Mouse (Mus musculus): ENCODE measurements at regions not wholly inside any gene's neighbourhood (a gene's known extent, or its start where the extent isn't known, plus 50 kb on each side); places are given as distances from the start of the nearest gene placed in this dataset.

DNA sequence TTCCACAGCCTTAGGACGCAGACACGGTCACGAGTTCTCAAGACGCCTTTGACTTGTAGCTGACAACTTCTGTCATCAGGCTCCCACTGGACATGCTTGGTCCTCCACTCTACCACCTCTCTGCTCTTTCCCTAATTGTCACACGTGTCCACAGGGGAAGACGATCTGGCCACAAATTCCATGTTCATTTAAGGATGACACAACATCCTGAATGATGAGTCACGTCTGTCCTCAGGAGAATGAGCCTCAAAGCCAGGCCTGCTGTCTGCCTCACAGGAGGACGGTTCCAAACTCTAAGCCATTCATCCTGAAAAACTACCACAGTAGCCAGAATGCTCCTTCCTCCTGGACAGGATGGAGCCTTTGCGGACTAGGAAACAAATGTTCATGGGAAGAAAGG lies 517.3 kb upstream of the Tmem132c start:
- Histone ChIP-seq H3K9me3 (ENCODE audit: control insufficient read depth, low read length) (no peaks in the 10 kb centered on the region; the same call in 1 of the 2 replicates), H3K27me3 (replicated peaks; ENCODE audit: control insufficient read depth, insufficient read depth, low read length) (no peaks in the 10 kb centered on the region), H3K9ac (ENCODE audit: low read depth, low read length) (no peak overlapping the region), H3K4me3 (ENCODE audit: low read depth, low read length) (no peak overlapping the region), H3K4me1 (replicated peaks; ENCODE audit: control insufficient read depth, insufficient read depth, low read length) (no peaks in the 10 kb centered on the region), H3K36me3 (ENCODE audit: control insufficient read depth, insufficient read depth, low read length) (no peaks in the 10 kb centered on the region), H3K4me2 (no peak overlapping the region), H3K27ac (ENCODE audit: low read depth, low read length) (no peak overlapping the region)
- 77% methylated on average over 9 of the region's 9 CpGs for WGBS
- DNase-seq (ENCODE audit: low spot score) = no peak
- no peak for ATAC-seq (replicated peaks; ENCODE audit: low FRiP score)

- Histone ChIP-seq H3K4me2 (peak overlapping the region; percentile 26; the same call in 1 of the 2 replicates), H3K9ac (ENCODE audit: low read depth, low read length) (no peak overlapping the region), H3K27me3 (replicated peaks; ENCODE audit: control insufficient read depth, insufficient read depth, low read length) (no peaks in the 10 kb centered on the region), H3K36me3 (ENCODE audit: control insufficient read depth, insufficient read depth, low read length) (no peaks in the 10 kb centered on the region), H3K4me3 (ENCODE audit: low read depth, low read length) (no peak overlapping the region), H3K4me1 (replicated peaks; ENCODE audit: control insufficient read depth, insufficient read depth, low read length) (no peaks in the 10 kb centered on the region), H3K9me3 (ENCODE audit: control insufficient read depth, low read length) (no peaks in the 10 kb centered on the region; the same call in 1 of the 2 replicates), H3K27ac (ENCODE audit: low read depth, low read length) (no peak overlapping the region)
- ATAC-seq (replicated peaks; ENCODE audit: low FRiP score) = 0 out of 2 replicates have a peak, but pooled peaks have one; percentile 36
- peak; percentile 42 for DNase-seq (ENCODE audit: low spot score)
- WGBS = 8% methylated on average over 8 of the region's 15 CpGs
Measured at GRCm38 (mm10) chr5:126733470-126733869, 508.1 kb upstream of the Tmem132c start.

DNA sequence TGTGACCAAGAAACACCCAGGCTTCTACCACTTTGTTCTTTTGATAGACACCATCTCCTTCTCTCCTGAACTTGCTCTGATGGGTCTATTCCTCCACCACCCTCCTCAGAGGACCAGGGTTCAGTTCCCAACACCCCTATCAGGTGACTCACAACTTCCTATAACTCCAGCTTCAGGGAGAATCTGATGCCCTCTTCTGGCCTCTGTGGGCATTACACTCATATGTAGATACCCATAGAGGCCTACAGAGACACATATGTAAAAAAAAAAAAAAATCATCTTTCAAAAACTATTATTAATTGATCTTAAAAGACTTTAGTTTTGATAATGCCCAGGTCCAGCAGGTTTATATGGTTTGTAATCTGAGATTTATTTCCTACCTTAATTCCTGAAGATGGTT lies 505.9 kb upstream of the Tmem132c start:
- no peak overlapping the region for H3K4me2 ChIP-seq
- H3K9me3 ChIP-seq (ENCODE audit: control insufficient read depth, low read length) = no peaks in the 10 kb centered on the region
- H3K27me3 ChIP-seq (replicated peaks; ENCODE audit: control insufficient read depth, insufficient read depth, low read length) = no peaks in the 10 kb centered on the region
- H3K36me3 ChIP-seq (ENCODE audit: control insufficient read depth, insufficient read depth, low read length) = no peaks in the 10 kb centered on the region
- H3K4me3 ChIP-seq (ENCODE audit: low read depth, low read length) = no peak overlapping the region
- H3K27ac ChIP-seq (ENCODE audit: low read depth, low read length) = no peak overlapping the region
- no peaks in the 10 kb centered on the region for H3K4me1 ChIP-seq (replicated peaks; ENCODE audit: control insufficient read depth, insufficient read depth, low read length)
- H3K9ac ChIP-seq (ENCODE audit: low read depth, low read length) = no peak overlapping the region
- DNase-seq (ENCODE audit: low spot score) (no peak), ATAC-seq (replicated peaks; ENCODE audit: low FRiP score) (no peak)

DNA sequence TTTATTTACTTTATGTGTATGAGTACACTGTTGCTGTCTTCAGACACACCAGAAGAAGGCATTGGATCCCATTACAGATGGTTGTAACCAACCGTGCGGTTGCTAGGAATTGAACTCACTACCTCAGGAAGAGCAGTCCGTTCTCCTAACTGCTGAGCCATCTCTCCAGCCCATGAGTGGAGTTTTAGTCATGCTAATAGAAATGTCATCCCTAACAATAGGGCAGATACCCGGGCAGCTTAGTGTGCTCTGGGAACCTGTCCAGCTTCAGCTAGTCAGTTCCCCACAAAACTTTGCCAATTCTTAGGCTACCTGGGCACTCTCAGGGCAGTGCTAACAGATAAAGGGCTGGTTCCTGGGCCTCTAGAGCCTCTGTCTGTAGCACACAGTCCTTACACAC lies 503.9 kb upstream of the Tmem132c start:
- H3K9ac ChIP-seq (ENCODE audit: low read depth, low read length) = no peak overlapping the region
- no peak overlapping the region for H3K4me3 ChIP-seq (ENCODE audit: low read depth, low read length)
- H3K36me3 ChIP-seq (ENCODE audit: control insufficient read depth, insufficient read depth, low read length) = no peaks in the 10 kb centered on the region
- 72% methylated on average over 4 of the region's 4 CpGs for WGBS
- ATAC-seq (replicated peaks; ENCODE audit: low FRiP score) (no peak), DNase-seq (ENCODE audit: low spot score) (no peak)
- H3K27ac ChIP-seq (ENCODE audit: low read depth, low read length) = no peak overlapping the region
- H3K4me2 ChIP-seq = no peak overlapping the region
- H3K9me3 ChIP-seq (ENCODE audit: control insufficient read depth, low read length) = no peaks in the 10 kb centered on the region
- no peaks in the 10 kb centered on the region for H3K27me3 ChIP-seq (replicated peaks; ENCODE audit: control insufficient read depth, insufficient read depth, low read length)
- H3K4me1 ChIP-seq (replicated peaks; ENCODE audit: control insufficient read depth, insufficient read depth, low read length) = no peaks in the 10 kb centered on the region

DNA sequence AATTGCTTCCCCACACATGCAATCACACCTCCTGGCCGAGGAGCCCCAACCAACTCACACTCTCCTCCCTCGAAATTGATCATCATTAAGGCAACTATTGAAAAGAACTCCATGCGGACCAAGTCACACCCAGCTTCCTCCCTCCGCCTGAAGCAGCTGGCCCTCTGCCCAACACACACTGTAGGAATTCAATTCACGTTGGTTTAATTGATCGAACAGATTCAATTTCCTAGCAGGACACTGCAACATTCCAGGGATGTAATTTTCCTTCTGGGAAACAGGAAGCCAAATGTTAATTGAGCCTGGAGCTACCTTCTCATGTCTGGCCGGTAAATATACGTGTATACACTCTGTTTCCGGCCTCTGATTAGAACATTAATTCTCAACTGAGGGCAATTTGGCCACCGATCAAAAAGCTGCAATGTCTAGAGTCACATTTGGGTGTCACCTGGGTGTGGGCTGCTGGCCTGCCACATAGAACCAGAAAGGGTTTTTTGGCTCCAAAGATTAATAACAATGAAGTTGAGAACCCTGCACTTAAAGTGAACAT lies 500.7 kb upstream of the Tmem132c start:
- no peak overlapping the region for H3K27ac ChIP-seq (ENCODE audit: low read depth, low read length)
- no peaks in the 10 kb centered on the region for H3K36me3 ChIP-seq (ENCODE audit: control insufficient read depth, insufficient read depth, low read length)
- no peaks in the 10 kb centered on the region for H3K27me3 ChIP-seq (replicated peaks; ENCODE audit: control insufficient read depth, insufficient read depth, low read length)
- WGBS = 65% methylated on average over 10 of the region's 10 CpGs
- H3K9me3 ChIP-seq (ENCODE audit: control insufficient read depth, low read length) = peaks cover 2% of the 10 kb centered on the region; the same call in 1 of the 2 replicates
- no peaks in the 10 kb centered on the region for H3K4me1 ChIP-seq (replicated peaks; ENCODE audit: control insufficient read depth, insufficient read depth, low read length)
- no peak overlapping the region for H3K9ac ChIP-seq (ENCODE audit: low read depth, low read length)
- DNase-seq (ENCODE audit: low spot score) = no peak
- no peak overlapping the region for H3K4me2 ChIP-seq
- no peak for ATAC-seq (replicated peaks; ENCODE audit: low FRiP score)
- H3K4me3 ChIP-seq (ENCODE audit: low read depth, low read length) = no peak overlapping the region

DNA sequence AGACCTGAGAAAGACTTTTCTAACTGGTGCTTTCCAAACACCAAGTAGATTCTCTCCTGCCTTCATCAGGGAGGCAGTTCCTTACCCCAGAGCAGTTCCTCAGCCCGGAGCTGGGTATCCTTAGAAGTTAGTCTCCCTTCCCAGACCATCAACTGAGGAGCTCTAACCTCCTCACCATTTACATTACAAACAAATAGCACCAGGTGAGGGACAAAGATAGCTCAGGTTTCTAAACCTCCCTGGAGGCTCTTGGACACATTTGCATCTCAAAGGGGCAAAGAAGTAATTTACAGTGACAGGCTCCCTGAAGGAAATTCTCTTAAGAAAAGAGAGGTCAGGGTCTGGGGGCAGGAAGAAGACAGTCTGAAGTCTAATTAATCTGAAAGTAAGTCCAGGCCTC lies 486.5 kb upstream of the Tmem132c start:
- Histone ChIP-seq H3K9ac (ENCODE audit: low read depth, low read length) (no peak overlapping the region), H3K4me1 (replicated peaks; ENCODE audit: control insufficient read depth, insufficient read depth, low read length) (no peaks in the 10 kb centered on the region), H3K9me3 (ENCODE audit: control insufficient read depth, low read length) (no peaks in the 10 kb centered on the region), H3K4me2 (no peak overlapping the region), H3K27me3 (replicated peaks; ENCODE audit: control insufficient read depth, insufficient read depth, low read length) (no peaks in the 10 kb centered on the region), H3K4me3 (ENCODE audit: low read depth, low read length) (no peak overlapping the region), H3K27ac (ENCODE audit: low read depth, low read length) (no peak overlapping the region), H3K36me3 (ENCODE audit: control insufficient read depth, insufficient read depth, low read length) (no peaks in the 10 kb centered on the region)
- ATAC-seq (replicated peaks; ENCODE audit: low FRiP score) = no peak
- 34% methylated on average over 1 of the region's 1 CpGs for WGBS
- no peak for DNase-seq (ENCODE audit: low spot score)

DNA sequence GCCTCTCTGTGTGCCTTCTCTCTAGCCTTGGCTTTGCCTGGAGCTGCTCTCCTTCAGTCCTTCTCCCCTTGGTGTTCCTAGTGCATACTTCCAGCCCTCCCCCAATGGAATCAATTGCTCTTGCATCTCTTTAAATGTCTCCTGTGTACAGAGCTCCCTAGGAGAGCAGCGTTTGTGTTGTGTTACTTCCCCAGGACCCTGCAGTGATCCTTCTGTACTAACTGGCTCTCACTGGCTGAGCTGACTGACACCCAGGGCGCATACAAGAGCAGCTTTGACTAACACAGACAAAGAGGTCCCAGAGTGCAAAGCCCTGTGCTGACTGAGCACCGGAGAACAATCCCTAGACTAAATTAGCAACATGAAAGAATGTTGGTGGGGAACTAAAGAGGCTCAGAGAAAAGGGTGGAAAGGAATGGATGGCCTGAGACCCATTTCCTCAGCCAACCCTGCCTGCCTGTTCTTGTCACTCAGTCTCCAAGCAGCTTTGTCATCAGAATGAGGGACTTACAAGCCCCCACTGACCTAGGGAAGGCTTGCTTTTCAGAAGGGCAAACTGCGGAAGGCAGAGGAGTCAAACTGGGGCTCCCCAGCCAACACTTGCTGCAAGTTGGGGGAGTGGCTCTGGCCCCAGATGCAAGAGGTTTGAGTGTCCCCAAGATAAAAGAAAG lies 476.4 kb upstream of the Tmem132c start:
- Histone ChIP-seq H3K4me2 (no peak overlapping the region), H3K27me3 (replicated peaks; ENCODE audit: control insufficient read depth, insufficient read depth, low read length) (no peaks in the 10 kb centered on the region), H3K9ac (ENCODE audit: low read depth, low read length) (no peak overlapping the region), H3K27ac (ENCODE audit: low read depth, low read length) (no peak overlapping the region), H3K36me3 (ENCODE audit: control insufficient read depth, insufficient read depth, low read length) (no peaks in the 10 kb centered on the region), H3K4me3 (ENCODE audit: low read depth, low read length) (no peak overlapping the region), H3K4me1 (replicated peaks; ENCODE audit: control insufficient read depth, insufficient read depth, low read length) (no peaks in the 10 kb centered on the region), H3K9me3 (ENCODE audit: control insufficient read depth, low read length) (no peaks in the 10 kb centered on the region)
- 21% methylated on average over 4 of the region's 4 CpGs for WGBS
- DNase-seq (ENCODE audit: low spot score) (no peak), ATAC-seq (replicated peaks; ENCODE audit: low FRiP score) (no peak)

DNA sequence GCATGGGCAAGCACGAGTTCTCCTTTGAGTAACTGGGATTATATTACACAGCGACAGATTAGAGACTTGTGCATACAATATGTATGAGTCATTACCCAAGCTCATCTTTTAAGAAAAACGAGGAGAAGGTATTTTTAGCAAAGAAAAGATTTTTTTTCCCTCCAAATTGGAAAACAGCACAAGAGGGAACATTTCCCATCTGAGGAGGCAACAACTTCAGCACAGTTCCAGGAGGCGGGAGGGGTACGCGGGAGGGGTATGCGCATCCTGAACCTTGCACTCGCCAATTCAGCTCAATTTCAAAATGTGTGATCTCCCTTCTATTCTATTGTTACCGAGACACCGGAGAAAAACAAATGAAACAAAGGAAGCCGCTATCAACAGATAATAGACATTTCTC lies 472.6 kb upstream of the Tmem132c start:
- no peaks in the 10 kb centered on the region for H3K4me1 ChIP-seq (replicated peaks; ENCODE audit: control insufficient read depth, insufficient read depth, low read length)
- H3K36me3 ChIP-seq (ENCODE audit: control insufficient read depth, insufficient read depth, low read length) = no peaks in the 10 kb centered on the region
- ATAC-seq (replicated peaks; ENCODE audit: low FRiP score) (no peak), DNase-seq (ENCODE audit: low spot score) (no peak)
- 37% methylated on average over 11 of the region's 11 CpGs for WGBS
- no peak overlapping the region for H3K27ac ChIP-seq (ENCODE audit: low read depth, low read length)
- no peaks in the 10 kb centered on the region for H3K27me3 ChIP-seq (replicated peaks; ENCODE audit: control insufficient read depth, insufficient read depth, low read length)
- no peak overlapping the region for H3K9ac ChIP-seq (ENCODE audit: low read depth, low read length)
- no peak overlapping the region for H3K4me3 ChIP-seq (ENCODE audit: low read depth, low read length)
- no peaks in the 10 kb centered on the region for H3K9me3 ChIP-seq (ENCODE audit: control insufficient read depth, low read length)
- no peak overlapping the region for H3K4me2 ChIP-seq
